Mouse (Mus musculus) forebrain, embryonic 16.5 days (tissue): ENCODE measurements around the gene Fgf16. TPM values are rescaled to one million over a fixed set of nuclear protein-coding genes. Genes with fewer than 3 reads are reported as not detected.

ENCODE experiments used
- ATAC-seq: fragments of 200-750 bp; cut with Nextera tagmentation; 2 replicates; pipeline ENCODE4 v1.8.0; 2017; ENCODE audit warnings: mild to moderate bottlenecking, moderate library complexity
- H3K27ac ChIP-seq: fragments of 300-500 bp; sonication (generic); 2 replicates; pipeline ENCODE4 v1.5.1; 2014; ENCODE audit warnings: low read length, control low read depth
- H3K27me3 ChIP-seq: fragments of 300-500 bp; sonication (generic); replicated peaks from 2 replicates; pipeline ENCODE4 v1.6.1; 2014; ENCODE audit warnings: low read length; ENCODE audit not compliant: control insufficient read depth, insufficient read depth
- H3K36me3 ChIP-seq: fragments of 300-500 bp; sonication (generic); 2 replicates; pipeline ENCODE4 v1.6.1; 2014; ENCODE audit not compliant: control insufficient read depth, insufficient read depth
- H3K4me1 ChIP-seq: fragments of 300-500 bp; sonication (generic); replicated peaks from 2 replicates; pipeline ENCODE4 v1.6.1; 2014; ENCODE audit warnings: low read length; ENCODE audit not compliant: control insufficient read depth, insufficient read depth
- H3K4me2 ChIP-seq: fragments of 300-500 bp; sonication (generic); 2 replicates; pipeline ENCODE4 v1.6.1; 2014; ENCODE audit warnings: mild to moderate bottlenecking, low read length, control low read depth
- H3K4me3 ChIP-seq: fragments of 300-500 bp; sonication (generic); replicated peaks from 2 replicates; pipeline ENCODE4 v1.5.1; 2014; ENCODE audit warnings: mild to moderate bottlenecking, low read length, control low read depth
- H3K9ac ChIP-seq: fragments of 300-500 bp; sonication (generic); replicated peaks from 2 replicates; pipeline ENCODE4 v1.6.1; 2014; ENCODE audit warnings: low read depth, low read length, control low read depth
- H3K9me3 ChIP-seq: fragments of 300-500 bp; sonication (generic); 2 replicates; pipeline ENCODE4 v1.6.1; 2016; ENCODE audit warnings: low read length; ENCODE audit not compliant: control insufficient read depth
- WGBS: fragments of 180-500 bp; shearing (Covaris S2); extraction: QIAGEN DNeasy Blood & Tissue Kit; methylation state at CpG from one replicate; pipeline ENCODE4 v1.1.7; 2014; 5-methylcytosine and 5-hydroxymethylcytosine counted together
- polyA plus RNA-seq: library from polyadenylated mRNA; unstranded; fragments of >200 nt; fragmentation: Nextera tagmentation; extraction: Ambion mirVana; gene quantifications from 2 replicates; pipeline ENCODE4 v1.2.1, GENCODE M21; 2015

The Fgf16 gene
- 0.24 TPM in 1 of 2 replicates, not detected in the other for polyA plus RNA-seq

DNA sequence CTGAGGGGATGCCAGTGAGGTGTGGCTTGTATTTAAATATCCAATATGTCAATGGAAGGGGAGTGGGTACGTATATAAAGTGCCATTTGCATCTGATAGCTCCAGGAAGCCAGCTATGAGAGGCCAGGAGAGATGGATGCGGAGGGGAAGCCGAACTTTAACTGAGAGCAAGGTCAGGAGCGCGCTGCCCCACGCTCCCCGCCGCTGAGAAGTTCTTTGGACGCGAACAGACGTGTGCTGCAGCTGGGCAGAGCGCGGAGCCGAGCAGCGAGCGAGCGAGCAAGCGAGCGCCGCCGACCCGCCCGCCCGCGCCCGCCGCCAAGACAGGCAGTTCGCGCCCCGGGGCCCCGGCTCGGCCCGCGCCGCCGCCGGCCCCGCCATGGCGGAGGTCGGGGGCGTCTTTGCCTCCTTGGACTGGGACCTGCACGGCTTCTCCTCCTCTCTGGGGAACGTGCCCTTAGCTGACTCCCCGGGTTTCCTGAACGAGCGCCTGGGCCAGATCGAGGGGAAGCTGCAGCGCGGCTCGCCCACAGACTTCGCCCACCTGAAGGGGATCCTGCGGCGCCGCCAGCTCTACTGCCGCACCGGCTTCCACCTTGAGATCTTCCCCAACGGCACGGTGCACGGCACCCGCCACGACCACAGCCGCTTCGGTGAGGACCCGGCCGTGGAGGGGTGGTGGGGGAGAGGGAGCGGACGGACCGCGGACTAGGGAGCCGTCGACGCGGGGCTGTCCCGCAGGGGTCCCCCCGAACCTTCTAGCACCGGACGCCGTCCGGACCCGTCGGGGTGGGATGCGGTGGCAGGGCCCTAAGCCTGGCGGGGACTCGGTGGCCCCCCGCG, at the start of gene Fgf16:
Fgf16 (plus strand) TSS at position 118 of the 843 bp plus-strand sequence.
- Histone ChIP-seq H3K4me1 (peaks cover 7% of the 10 kb centered on the region; the same call in 1 of the 2 replicates), H3K27me3 (peaks cover 9% of the 10 kb centered on the region; the same call in 1 of the 2 replicates), H3K4me3 (peak within 1 kb of the TSS; percentile 48), H3K9me3 (no peaks in the 10 kb centered on the region), H3K36me3 (no peaks in the 10 kb centered on the region), H3K4me2 (peak within 1 kb of the TSS; percentile 58), H3K27ac (no peak within 1 kb of the TSS), H3K9ac (peak within 1 kb of the TSS; percentile 39; the same call in 1 of the 2 replicates)
- 13% methylated on average over 53 of the region's 86 CpGs for WGBS
- peak; percentile 47 for ATAC-seq

DNA sequence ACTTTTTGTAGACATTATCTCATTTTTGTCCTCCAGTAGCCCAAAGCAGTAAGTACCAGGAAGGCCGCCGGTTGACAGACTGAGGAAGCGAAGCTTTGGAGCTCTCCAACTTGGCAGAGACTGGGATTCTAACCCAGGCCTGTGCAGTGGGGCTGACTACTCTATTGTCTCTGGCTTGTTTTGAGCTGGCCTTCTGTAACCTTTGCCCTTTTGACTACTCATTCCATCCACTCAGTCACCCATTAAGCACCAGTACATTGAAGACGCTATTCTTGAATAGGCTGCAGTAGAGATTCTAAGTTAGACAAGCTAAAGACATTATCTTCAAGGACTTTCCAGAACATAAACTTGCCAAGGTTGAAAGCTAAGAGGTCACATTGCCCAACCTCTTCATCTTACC, 49.3 kb upstream of the Fgf16 start:
- WGBS: 83% methylated on average over 4 of the region's 4 CpGs
- no peaks in the 10 kb centered on the region for H3K36me3 ChIP-seq

DNA sequence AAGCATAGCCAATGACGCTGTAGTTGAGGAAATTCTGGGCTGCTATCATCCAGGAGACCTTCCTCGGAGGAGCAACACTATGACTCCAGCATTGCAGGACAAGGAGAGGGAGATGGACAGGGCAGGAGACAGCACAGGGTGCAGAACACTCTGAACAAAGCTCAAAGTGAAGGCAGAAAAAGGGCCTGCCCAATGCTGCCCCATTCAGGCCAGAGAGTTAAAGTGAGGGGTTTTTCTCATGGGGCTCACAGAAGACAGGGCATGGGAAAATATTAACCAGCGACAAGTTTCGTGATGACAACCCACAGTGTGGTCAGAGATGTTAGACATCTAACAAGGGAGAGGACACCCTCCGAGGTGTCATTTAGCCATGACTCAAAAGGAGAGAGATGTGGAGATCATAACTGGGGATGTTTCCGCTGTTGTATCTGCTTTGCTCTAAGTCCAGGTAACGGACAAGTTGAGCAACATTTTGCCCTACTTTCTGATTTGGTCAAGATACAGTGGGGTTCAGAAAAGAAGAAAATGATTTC, 48.2 kb upstream of the Fgf16 start:
- H3K9ac ChIP-seq: no peak overlapping the region
- H3K36me3 ChIP-seq: no peaks in the 10 kb centered on the region
- no peak overlapping the region for H3K4me2 ChIP-seq
- 88% methylated on average over 7 of the region's 7 CpGs for WGBS
- H3K27me3 ChIP-seq: no peaks in the 10 kb centered on the region
- no peak overlapping the region for H3K4me3 ChIP-seq
- H3K4me1 ChIP-seq: no peaks in the 10 kb centered on the region
- H3K9me3 ChIP-seq: no peaks in the 10 kb centered on the region
- no peak for ATAC-seq
- H3K27ac ChIP-seq: no peak overlapping the region

More for the DNA sequence above, 49.3 kb upstream of the Fgf16 start:
- no peak for ATAC-seq
- no peak overlapping the region for H3K27ac ChIP-seq
- H3K4me3 ChIP-seq: no peak overlapping the region
- H3K4me2 ChIP-seq: no peak overlapping the region
- no peak overlapping the region for H3K9ac ChIP-seq
- H3K27me3 ChIP-seq: no peaks in the 10 kb centered on the region
- no peaks in the 10 kb centered on the region for H3K4me1 ChIP-seq
- H3K9me3 ChIP-seq: no peaks in the 10 kb centered on the region

DNA sequence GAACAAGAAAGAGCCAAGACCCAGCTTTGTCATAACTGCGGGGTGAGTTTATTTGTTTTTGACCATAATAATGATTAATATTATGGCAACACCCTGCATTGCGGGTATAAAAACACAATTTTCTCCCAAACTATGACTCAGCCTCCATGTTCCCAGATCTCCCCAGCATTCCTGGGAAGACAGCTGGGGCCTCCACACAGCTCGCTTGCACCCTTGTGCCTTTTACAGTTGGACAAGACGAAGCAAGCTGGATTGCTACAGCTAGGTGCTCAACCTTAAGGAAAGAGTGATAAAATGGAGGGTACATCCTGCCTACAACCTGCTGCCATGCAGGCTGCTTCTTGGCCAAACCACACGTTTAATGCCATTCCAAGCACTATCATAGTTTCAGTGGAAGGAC, 45.7 kb upstream of the Fgf16 start:
- no peak overlapping the region for H3K4me2 ChIP-seq
- no peak overlapping the region for H3K9ac ChIP-seq
- H3K4me1 ChIP-seq: no peaks in the 10 kb centered on the region
- H3K36me3 ChIP-seq: no peaks in the 10 kb centered on the region
- H3K9me3 ChIP-seq: no peaks in the 10 kb centered on the region
- H3K27me3 ChIP-seq: no peaks in the 10 kb centered on the region
- no peak overlapping the region for H3K4me3 ChIP-seq
- H3K27ac ChIP-seq: no peak overlapping the region
- no peak for ATAC-seq
- WGBS: 87% methylated on average over 5 of the region's 5 CpGs

DNA sequence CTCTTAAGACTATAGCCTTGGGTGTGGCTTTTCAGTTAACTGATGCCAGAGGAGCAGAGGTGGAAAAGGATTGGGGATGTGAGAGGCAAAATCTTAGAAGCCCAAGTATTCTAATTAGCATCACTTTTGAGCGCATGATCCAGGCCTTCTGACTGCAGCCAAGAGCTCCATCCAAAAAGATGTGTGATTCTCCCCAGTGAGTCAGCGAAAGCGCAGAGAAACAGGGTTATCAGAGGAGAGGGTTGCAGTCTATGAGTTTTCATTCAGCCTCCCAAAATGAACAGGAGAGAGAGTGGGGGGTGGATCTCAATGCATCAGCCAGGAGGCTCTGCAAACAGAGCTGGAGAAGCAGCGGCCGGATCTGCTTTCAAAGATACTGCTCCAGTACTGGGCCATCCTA, 45.1 kb upstream of the Fgf16 start:
- no peak for ATAC-seq
- Histone ChIP-seq H3K36me3 (no peaks in the 10 kb centered on the region), H3K27me3 (no peaks in the 10 kb centered on the region), H3K4me3 (no peak overlapping the region), H3K4me1 (no peaks in the 10 kb centered on the region), H3K4me2 (no peak overlapping the region), H3K9ac (no peak overlapping the region), H3K27ac (no peak overlapping the region), H3K9me3 (no peaks in the 10 kb centered on the region)
- 82% methylated on average over 5 of the region's 5 CpGs for WGBS

DNA sequence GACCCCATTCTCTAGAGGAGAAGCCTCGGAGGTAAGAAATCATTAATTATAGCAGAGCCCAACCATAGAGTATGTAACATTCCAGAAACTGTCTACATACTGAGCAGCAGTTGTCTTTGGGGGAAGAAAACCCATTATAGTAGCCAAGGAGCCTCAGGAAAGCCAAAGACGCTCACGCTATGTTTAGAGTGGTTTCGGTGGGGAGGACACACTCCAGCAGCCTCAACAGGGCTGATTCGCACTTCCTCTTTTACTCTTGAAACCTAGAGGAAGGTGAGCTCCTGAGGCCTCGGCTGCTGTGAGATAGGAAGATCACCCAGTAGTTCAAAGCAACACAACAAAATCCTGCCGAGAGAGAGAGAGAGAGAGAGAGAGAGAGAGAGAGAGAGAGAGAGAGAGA, 39.9 kb upstream of the Fgf16 start:
- no peaks in the 10 kb centered on the region for H3K4me1 ChIP-seq
- no peaks in the 10 kb centered on the region for H3K27me3 ChIP-seq
- no peak overlapping the region for H3K4me2 ChIP-seq
- ATAC-seq: no peak
- WGBS: 80% methylated on average over 7 of the region's 7 CpGs
- H3K4me3 ChIP-seq: no peak overlapping the region
- H3K36me3 ChIP-seq: no peaks in the 10 kb centered on the region
- no peaks in the 10 kb centered on the region for H3K9me3 ChIP-seq
- no peak overlapping the region for H3K9ac ChIP-seq
- no peak overlapping the region for H3K27ac ChIP-seq

DNA sequence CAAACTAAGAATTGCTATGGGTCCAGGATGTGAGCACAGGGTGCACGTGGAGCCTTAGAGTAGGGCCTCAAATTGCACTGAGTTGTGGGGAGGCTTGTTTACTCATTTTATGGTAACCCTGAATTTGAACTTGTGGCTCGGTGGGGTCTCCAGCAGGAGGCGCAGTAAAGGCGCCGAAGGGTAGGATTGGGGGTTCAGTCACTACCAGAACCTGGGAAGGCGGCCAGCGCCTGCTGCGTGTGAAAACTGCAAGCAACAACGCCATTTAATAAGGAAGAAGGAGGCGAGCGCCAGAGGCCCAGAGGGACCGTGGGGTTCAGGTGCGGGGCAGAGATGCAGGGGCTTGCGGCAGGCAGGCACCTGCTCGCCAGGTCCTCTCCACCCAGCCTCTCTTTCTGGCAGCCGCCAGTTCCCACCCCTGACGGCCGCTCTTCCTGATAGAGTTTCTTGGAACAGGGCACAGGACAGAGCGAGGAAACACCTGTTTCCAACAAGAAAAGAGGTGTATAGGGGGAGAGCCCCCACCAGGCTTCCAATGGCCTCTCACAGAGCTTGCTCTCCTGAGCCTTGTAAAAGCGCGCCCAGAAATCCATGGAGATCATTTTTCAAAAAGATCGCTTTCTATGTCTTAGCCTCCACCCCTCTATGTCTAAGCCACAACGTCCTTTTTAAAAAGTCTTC, 1.1 kb upstream of the Fgf16 start:
- Histone ChIP-seq H3K27ac (no peak overlapping the region), H3K27me3 (peaks cover 9% of the 10 kb centered on the region; the same call in 1 of the 2 replicates), H3K9me3 (no peaks in the 10 kb centered on the region), H3K4me1 (peaks cover 7% of the 10 kb centered on the region; the same call in 1 of the 2 replicates), H3K4me3 (peak overlapping the region; percentile 48), H3K36me3 (no peaks in the 10 kb centered on the region), H3K9ac (no peak overlapping the region), H3K4me2 (peak overlapping the region; percentile 58)
- WGBS: 20% methylated on average over 23 of the region's 23 CpGs
- ATAC-seq: peak; percentile 24

DNA sequence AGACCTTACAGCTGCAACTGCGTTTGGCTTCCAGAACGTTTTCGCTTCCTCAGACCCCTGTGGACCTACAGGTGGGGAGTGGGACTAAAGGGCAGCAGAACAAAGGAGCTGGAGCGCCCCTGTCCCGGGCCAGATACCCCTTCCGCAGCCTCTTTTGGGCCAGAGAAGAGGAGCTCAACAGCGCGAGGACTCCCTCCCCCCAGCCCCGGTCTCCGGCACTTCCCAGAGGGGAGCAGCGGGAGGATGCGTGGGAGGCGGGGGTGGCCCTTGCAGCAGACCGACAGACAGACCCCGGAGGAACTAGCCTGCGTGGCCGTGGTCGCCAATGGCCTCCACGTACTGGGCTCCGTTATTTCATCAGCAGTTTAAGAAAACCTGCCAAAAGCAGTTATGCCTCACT, 467 bp upstream of the Fgf16 start:
- H3K27me3 ChIP-seq: peaks cover 9% of the 10 kb centered on the region; the same call in 1 of the 2 replicates
- peak overlapping the region; percentile 48 for H3K4me3 ChIP-seq
- ATAC-seq: peak; percentile 57
- peaks cover 7% of the 10 kb centered on the region; the same call in 1 of the 2 replicates for H3K4me1 ChIP-seq
- no peaks in the 10 kb centered on the region for H3K9me3 ChIP-seq
- peak overlapping the region; percentile 58 for H3K4me2 ChIP-seq
- WGBS: 13% methylated on average over 20 of the region's 20 CpGs
- H3K9ac ChIP-seq: peak overlapping the region; percentile 27; the same call in 1 of the 2 replicates
- no peaks in the 10 kb centered on the region for H3K36me3 ChIP-seq
- no peak overlapping the region for H3K27ac ChIP-seq
